Mouse (Mus musculus): ENCODE results near the gene Topors.

DNA sequence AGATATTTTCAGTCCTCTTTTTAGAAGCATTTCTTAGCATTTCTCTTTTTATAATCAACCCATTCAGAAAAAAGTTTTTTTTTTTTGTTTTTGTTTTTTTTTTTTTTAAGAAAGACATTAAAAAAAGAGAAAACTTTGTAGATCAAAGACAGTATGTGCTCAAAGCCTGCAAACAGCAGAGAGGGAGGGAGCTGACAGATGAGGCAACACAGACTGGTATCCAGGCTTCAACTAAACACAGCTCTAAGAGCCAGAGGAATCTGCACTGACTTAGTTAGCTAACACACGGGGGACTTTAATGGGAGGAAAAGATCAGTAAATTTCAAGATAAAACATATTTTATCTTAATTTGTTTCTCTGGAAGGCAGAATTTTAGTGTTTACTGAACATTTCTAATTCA, 5.3 kb downstream of the Topors start:
- TF ChIP-seq CTCF (IDR thresholded peaks at IDR 0.05; ENCODE audit: extremely low read depth, insufficient read length, insufficient replicate concordance, low read depth, low read length) (no peak), POLR2A (IDR thresholded peaks at IDR 0.05; ENCODE audit: low read depth, low read length) (no peak)
